Mouse (Mus musculus) hindbrain, embryonic 13.5 days (tissue): Measurements from ENCODE around the gene Ppp1r14c. TPM values are rescaled to one million over a fixed set of nuclear protein-coding genes. Genes with fewer than 3 reads are reported as not detected.

Experiments used
- ATAC-seq: fragments of 200-750 bp; cut with Nextera tagmentation; 2 replicates; pipeline ENCODE4 v1.8.0; 2017; ENCODE audit warnings: moderate TSS enrichment; ENCODE audit not compliant: low FRiP score
- H3K27ac ChIP-seq: fragments of 300-500 bp; sonication (generic); 2 replicates; pipeline ENCODE4 v1.5.1; 2015; ENCODE audit warnings: inconsistent platforms, mild to moderate bottlenecking, moderate library complexity
- H3K27me3 ChIP-seq: fragments of 300-500 bp; sonication (generic); 2 replicates; pipeline ENCODE4 v1.6.1; 2015; ENCODE audit warnings: mild to moderate bottlenecking, inconsistent platforms
- H3K36me3 ChIP-seq: fragments of 300-500 bp; sonication (generic); 2 replicates; pipeline ENCODE4 v1.6.1; 2015; ENCODE audit warnings: mild to moderate bottlenecking, inconsistent platforms
- H3K4me1 ChIP-seq: fragments of 300-500 bp; sonication (generic); replicated peaks from 2 replicates; pipeline ENCODE4 v1.6.1; 2015; ENCODE audit warnings: inconsistent platforms
- H3K4me2 ChIP-seq: fragments of 300-500 bp; sonication (generic); 2 replicates; pipeline ENCODE4 v1.6.1; 2015; ENCODE audit warnings: inconsistent platforms, mild to moderate bottlenecking, moderate library complexity
- H3K4me3 ChIP-seq: fragments of 300-500 bp; sonication (generic); 2 replicates; pipeline ENCODE4 v1.5.1; 2015; ENCODE audit warnings: mild to moderate bottlenecking, inconsistent platforms
- H3K9ac ChIP-seq: fragments of 300-500 bp; sonication (generic); 2 replicates; pipeline ENCODE4 v1.6.1; 2015; ENCODE audit warnings: mild to moderate bottlenecking, inconsistent platforms
- H3K9me3 ChIP-seq: fragments of 300-500 bp; sonication (generic); 2 replicates; pipeline ENCODE4 v1.6.1; 2016; ENCODE audit warnings: inconsistent platforms
- WGBS: fragments of 180-500 bp; shearing (Covaris S2); methylation state at CpG from one replicate; pipeline ENCODE4 v1.1.7; 2015; 5-methylcytosine and 5-hydroxymethylcytosine counted together
- polyA plus RNA-seq: library from polyadenylated mRNA; unstranded; fragments of >200 nt; fragmentation: Nextera tagmentation; extraction: Ambion mirVana; gene quantifications from 2 replicates; pipeline ENCODE4 v1.2.1, GENCODE M21; 2015

The Ppp1r14c gene
- polyA plus RNA-seq, 1 experiment from 2014 or later, result 43.3 TPM

DNA sequence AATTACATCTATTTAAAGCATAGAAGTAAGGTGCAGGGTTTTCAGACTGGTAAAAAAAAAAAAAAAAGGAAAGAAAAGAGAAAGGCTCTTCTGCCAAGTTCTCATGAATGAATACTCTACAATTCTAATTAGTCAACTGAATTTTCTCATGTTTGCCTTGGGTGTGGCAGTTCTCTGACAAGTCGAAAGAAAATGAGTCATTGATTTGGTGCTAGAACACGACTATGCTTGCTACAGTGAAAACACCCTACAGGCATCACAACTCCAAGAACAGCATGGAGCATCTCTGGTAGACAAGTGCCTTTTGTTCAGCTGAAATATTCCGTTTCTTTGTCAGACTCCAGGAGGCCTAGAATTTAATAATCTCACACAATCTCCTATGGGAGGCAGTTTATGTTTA is 17.3 kb downstream of the Ppp1r14c start:
- no peak overlapping the region for H3K4me3 ChIP-seq
- H3K27ac ChIP-seq, result no peak overlapping the region
- H3K4me1 ChIP-seq, result no peaks in the 10 kb centered on the region
- 66% methylated on average over 3 of the region's 3 CpGs for WGBS
- no peak for ATAC-seq
- no peak overlapping the region for H3K4me2 ChIP-seq
- no peaks in the 10 kb centered on the region for H3K27me3 ChIP-seq
- H3K36me3 ChIP-seq, result no peaks in the 10 kb centered on the region
- no peaks in the 10 kb centered on the region for H3K9me3 ChIP-seq
- no peak overlapping the region for H3K9ac ChIP-seq

DNA sequence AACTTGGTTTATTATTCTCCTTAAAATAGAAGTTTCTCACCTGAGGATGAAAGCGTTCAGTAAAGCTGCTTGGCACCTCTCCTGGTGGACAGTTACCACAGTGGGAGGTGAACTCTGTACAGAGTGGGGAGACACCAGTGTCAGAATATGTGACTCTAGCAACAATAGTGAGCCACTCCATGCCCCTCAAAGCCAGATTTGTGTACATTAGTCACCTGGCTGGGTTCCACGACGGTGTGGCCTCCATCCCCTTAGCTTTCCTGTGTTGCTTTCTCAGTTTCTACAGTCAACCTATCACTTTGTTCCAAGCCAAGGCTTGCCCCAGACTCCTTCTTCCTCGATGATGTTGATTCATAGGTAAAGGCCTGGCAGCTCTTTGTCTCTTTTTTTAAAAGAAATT is 26.4 kb downstream of the Ppp1r14c start:
- peaks cover 16% of the 10 kb centered on the region; the same call in 1 of the 2 replicates for H3K4me1 ChIP-seq
- no peak overlapping the region for H3K4me2 ChIP-seq
- 87% methylated on average over 4 of the region's 4 CpGs for WGBS
- ATAC-seq, result no peak
- no peak overlapping the region for H3K9ac ChIP-seq
- H3K9me3 ChIP-seq, result no peaks in the 10 kb centered on the region
- H3K4me3 ChIP-seq, result no peak overlapping the region
- no peaks in the 10 kb centered on the region for H3K27me3 ChIP-seq
- no peak overlapping the region for H3K27ac ChIP-seq
- no peaks in the 10 kb centered on the region for H3K36me3 ChIP-seq

DNA sequence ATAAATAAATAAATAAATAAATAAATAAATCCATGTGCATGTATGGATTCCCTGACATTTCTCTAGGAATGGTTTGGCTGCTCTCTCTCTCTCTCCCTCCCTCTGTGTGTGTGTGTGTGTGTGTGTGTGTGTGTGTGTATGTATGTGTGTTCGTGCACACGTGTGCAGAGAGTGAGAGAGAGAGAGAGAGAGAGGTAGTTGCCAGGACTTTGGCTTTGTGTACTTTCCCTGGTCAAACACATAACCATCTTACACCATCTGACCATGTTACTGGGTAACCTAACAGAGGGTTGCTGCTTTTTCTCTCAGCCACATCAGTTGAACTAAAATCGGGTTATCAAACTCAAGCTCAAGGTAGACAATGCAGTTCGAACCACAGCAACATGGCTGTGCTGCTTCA is 27.7 kb downstream of the Ppp1r14c start:
- WGBS, result 96% methylated on average over 2 of the region's 4 CpGs
- no peaks in the 10 kb centered on the region for H3K27me3 ChIP-seq
- H3K4me1 ChIP-seq, result peaks cover 16% of the 10 kb centered on the region; the same call in 1 of the 2 replicates
- H3K27ac ChIP-seq, result no peak overlapping the region
- ATAC-seq, result no peak
- H3K36me3 ChIP-seq, result no peaks in the 10 kb centered on the region
- no peak overlapping the region for H3K4me2 ChIP-seq
- H3K9me3 ChIP-seq, result no peaks in the 10 kb centered on the region
- no peak overlapping the region for H3K4me3 ChIP-seq
- H3K9ac ChIP-seq, result no peak overlapping the region

DNA sequence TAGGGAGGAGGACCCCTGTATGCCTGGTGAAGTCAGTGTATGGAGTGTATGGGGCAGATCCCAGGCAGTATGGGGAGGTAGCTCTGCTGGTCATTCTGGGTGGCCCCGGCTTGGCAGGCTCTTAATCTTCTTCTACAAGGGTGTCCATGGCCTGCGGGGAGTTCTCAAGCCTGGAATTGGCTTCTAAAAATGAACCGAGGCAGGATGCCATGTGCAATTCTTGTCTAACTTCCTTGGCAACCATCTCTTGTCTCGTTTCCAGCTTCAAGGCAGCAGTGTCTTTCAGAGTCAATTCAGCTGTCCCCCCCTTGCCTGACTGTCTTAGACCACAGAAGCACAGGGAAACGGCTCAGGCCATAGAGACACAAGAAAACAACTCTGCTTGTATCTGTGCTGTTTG is 28.3 kb downstream of the Ppp1r14c start:
- Histone ChIP-seq H3K9ac (no peak overlapping the region), H3K27me3 (no peaks in the 10 kb centered on the region), H3K36me3 (no peaks in the 10 kb centered on the region), H3K4me3 (no peak overlapping the region), H3K4me1 (peaks cover 16% of the 10 kb centered on the region; the same call in 1 of the 2 replicates), H3K9me3 (no peaks in the 10 kb centered on the region), H3K27ac (peak overlapping the region; percentile 6; the same call in 1 of the 2 replicates), H3K4me2 (no peak overlapping the region)
- WGBS, result 48% methylated on average over 5 of the region's 5 CpGs
- peak; percentile 70 for ATAC-seq

DNA sequence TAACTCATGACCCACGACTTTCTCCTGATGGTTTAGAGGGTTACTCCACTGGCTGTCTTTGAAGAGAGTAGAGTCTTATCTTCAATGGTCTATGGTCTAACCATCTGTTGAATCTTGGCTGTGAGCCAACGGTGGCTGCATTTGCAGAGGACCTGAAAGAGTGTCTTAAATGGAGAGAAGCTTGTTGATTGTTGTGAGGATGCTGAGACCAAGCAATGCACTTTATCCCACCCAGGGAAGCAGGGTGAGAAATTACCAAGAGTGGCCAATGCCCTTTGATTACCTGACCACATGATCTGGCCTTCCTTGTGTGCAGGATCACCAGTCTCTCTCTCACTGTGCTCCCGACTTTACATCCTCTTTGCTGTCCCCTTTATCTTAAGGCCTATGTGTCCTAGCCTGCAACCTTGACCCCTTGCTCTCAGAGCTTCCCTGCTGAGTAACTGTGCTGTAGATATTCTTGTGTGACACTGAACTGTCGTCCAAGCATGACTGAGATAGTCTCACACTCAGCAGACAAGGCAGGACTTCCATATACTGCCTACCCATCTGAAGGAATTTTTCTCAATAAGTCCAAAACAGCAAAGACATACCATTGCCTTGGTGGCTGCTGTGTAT is 28.9 kb downstream of the Ppp1r14c start:
- H3K27ac ChIP-seq, result peak overlapping the region; percentile 52; the same call in 1 of the 2 replicates
- no peaks in the 10 kb centered on the region for H3K36me3 ChIP-seq
- no peak overlapping the region for H3K9ac ChIP-seq
- peak; percentile 22; the same call in 1 of the 2 replicates for ATAC-seq
- whole genome bisulfite sequencing, result 73% methylated on average over 4 of the region's 4 CpGs
- H3K4me2 ChIP-seq, result no peak overlapping the region
- peaks cover 16% of the 10 kb centered on the region; the same call in 1 of the 2 replicates for H3K4me1 ChIP-seq
- no peaks in the 10 kb centered on the region for H3K27me3 ChIP-seq
- H3K9me3 ChIP-seq, result no peaks in the 10 kb centered on the region
- no peak overlapping the region for H3K4me3 ChIP-seq

DNA sequence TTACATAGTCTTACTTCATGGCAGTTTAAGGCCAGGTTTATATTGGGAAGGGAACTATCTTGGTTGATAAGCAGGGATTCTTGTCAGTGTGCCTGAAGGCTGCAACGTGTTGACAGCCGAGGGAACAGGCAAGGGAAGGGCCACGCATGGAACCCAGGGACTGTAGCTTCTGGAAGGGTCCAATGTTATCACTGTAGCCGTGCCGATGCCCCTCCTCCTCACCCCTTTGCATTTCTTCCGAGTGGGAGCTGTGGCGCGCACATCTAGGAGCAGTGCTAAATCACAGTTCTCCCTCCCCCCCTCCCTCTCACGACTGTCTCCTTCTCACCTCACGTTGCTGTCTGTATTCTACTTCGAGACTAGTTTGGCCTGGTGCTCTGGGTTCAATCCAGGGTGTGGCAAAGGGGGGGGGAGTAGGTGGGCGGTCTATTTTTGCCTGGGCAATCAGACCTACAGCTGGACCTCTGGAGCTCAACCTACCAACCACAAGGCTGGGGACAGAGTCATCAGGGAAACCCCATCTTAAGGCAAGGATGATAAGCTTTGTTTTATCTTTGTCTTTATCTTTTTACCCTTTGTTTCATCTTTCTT is 29.6 kb downstream of the Ppp1r14c start:
- Histone ChIP-seq H3K4me3 (no peak overlapping the region), H3K9me3 (no peaks in the 10 kb centered on the region), H3K27ac (no peak overlapping the region), H3K4me2 (no peak overlapping the region), H3K9ac (no peak overlapping the region), H3K27me3 (no peaks in the 10 kb centered on the region), H3K4me1 (peaks cover 16% of the 10 kb centered on the region; the same call in 1 of the 2 replicates), H3K36me3 (no peaks in the 10 kb centered on the region)
- ATAC-seq, result 0 out of 2 replicates have a peak, but pooled peaks have one; percentile 12
- WGBS, result 85% methylated on average over 12 of the region's 12 CpGs

DNA sequence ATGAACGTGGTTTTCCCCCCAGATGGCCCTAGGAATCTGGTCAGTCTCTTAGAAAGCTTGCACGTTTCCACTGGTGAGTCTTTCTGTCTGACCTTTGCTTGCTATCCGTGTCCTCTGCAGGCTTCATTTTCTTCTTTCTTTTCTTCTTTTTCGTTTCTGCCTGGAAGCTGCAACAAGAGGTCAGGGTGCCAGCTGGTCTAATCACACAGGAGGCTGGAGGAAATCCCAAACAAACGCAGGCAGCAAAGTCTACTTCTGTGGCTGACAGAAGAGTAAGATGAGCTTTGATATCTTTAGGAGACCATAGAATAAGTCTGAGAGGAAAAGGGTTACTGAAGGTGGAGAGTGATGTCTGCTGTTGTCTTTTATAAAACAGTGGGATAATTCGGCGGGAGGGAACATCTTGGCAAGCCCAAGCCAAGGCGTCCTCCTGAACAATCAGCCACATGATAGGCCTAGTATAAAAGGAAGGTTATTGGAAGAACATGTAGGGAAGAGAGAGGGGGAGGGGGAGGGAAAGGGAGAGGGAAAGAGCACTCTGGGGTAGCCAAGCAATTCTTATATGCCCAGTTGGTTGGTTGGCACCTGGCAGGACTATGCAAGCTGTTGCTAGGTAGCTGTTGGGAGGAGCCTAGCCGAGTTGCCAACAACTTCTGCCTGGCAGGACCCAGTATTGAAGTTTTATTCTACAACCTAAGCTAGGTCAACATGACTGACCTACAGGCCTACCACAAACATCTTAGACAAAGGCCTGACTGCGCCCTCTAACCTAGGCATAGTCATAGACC is 30.3 kb downstream of the Ppp1r14c start:
- WGBS, result 78% methylated on average over 10 of the region's 10 CpGs
- no peak overlapping the region for H3K27ac ChIP-seq
- ATAC-seq, result no peak

DNA sequence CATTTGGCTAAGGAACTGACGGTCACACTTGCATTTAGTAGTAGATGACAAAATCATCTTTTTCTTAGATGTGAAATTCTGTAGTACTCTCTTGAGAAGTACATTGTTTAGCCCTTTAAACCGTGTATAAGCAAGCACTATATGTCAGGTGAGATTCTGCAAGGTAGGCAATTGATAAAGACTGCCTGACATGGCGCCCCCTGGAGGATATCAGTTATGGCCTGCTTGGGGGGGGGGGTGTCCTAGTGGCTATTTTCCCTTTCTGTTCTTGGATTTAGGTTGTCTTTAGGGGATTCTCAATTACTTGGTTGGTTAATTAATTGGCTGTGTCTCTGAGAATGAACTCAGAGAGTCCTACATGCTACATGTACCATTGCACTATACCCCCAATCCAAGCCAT is 31.5 kb downstream of the Ppp1r14c start:
- Histone ChIP-seq H3K4me2 (no peak overlapping the region), H3K36me3 (no peaks in the 10 kb centered on the region), H3K9ac (no peak overlapping the region), H3K4me1 (peaks cover 16% of the 10 kb centered on the region; the same call in 1 of the 2 replicates), H3K9me3 (no peaks in the 10 kb centered on the region), H3K4me3 (no peak overlapping the region), H3K27ac (no peak overlapping the region), H3K27me3 (no peaks in the 10 kb centered on the region)
- ATAC-seq, result no peak
- WGBS, result 82% methylated on average over 3 of the region's 3 CpGs

More for the DNA sequence above, 30.3 kb downstream of the Ppp1r14c start:
- peaks cover 16% of the 10 kb centered on the region; the same call in 1 of the 2 replicates for H3K4me1 ChIP-seq
- H3K36me3 ChIP-seq, result no peaks in the 10 kb centered on the region
- H3K27me3 ChIP-seq, result no peaks in the 10 kb centered on the region
- no peak overlapping the region for H3K9ac ChIP-seq
- no peak overlapping the region for H3K4me3 ChIP-seq
- H3K9me3 ChIP-seq, result no peaks in the 10 kb centered on the region
- no peak overlapping the region for H3K4me2 ChIP-seq

DNA sequence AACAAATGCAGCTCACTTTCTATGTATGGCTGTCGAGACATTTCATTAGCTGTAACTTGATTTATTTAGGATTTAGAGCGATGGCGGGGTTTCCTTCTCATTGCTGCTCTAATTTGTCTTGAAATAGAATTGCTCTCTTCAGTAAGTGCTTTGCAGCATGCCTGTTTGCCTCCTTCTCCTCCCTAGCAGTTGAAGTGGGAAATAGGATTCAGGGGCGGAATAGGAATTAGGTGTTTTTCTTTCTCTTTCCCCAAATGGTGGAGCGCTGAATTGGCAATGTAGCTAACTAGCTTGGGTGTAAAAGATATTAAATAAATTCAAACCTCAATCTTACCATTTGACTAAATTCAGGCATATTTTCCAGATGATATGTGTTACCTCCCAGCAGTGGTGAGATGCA is 32.2 kb downstream of the Ppp1r14c start:
- Histone ChIP-seq H3K36me3 (no peaks in the 10 kb centered on the region), H3K9ac (no peak overlapping the region), H3K4me3 (no peak overlapping the region), H3K9me3 (no peaks in the 10 kb centered on the region), H3K4me2 (no peak overlapping the region), H3K27ac (peak overlapping the region; percentile 64), H3K4me1 (peaks cover 16% of the 10 kb centered on the region; the same call in 1 of the 2 replicates), H3K27me3 (no peaks in the 10 kb centered on the region)
- no peak for ATAC-seq
- 77% methylated on average over 5 of the region's 5 CpGs for WGBS

DNA sequence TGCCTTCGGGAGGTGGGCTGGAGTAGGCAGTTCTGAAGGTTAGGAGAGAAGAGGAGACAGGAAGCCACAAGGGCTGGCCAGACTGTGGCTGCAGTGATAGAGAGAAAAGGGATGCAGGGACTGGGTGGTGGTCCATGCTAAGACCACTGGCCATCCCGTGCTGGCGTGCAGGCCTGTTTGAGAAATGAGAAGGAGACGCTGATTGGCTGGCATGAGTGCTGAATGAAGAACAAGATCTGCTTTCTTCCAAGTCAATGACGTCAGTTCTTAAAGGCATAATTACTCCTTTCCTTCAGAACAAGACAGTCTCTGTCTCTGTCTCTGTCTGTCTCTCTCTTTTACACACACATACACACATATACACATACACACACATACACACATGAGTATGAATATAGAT is 36.4 kb downstream of the Ppp1r14c start:
- Histone ChIP-seq H3K4me1 (peaks cover 10% of the 10 kb centered on the region), H3K36me3 (no peaks in the 10 kb centered on the region), H3K9me3 (no peaks in the 10 kb centered on the region), H3K27me3 (no peaks in the 10 kb centered on the region), H3K4me2 (no peak overlapping the region), H3K9ac (no peak overlapping the region), H3K27ac (no peak overlapping the region), H3K4me3 (no peak overlapping the region)
- 73% methylated on average over 5 of the region's 5 CpGs for WGBS
- ATAC-seq, result no peak

DNA sequence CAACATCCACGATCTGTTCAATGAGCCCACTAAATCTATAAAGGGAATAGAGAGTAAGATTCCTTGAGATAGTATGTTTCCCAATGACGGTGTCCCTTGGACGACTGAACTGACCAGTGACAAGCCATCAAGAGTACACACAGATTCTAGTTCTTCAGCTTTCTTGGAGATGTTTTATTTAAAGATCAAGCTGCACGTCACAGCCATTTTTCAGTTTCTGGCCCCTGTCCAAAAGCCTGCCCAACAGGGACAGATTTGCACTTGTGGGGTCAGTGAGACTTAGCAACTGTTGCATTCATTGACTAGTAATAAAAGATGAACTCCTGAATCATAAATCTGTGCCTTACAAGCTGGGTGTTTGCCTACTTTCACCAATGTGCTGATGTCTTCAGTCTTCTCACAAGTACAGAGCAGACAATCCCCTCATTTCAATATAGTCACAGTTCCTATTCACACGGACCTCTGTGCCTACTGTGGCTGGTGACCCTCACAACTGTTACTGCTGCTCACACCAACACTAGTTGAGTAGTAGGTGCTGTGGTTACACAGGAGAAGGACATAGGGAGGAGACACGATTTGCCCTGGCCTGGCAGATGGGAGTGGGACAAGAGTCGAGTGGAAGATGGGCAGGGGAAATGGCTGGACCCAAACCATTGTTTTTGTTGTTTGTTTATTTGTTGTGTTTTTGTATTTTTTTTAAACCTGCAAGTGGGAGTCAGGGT is 37.7 kb downstream of the Ppp1r14c start:
- no peak for ATAC-seq
- Histone ChIP-seq H3K9me3 (no peaks in the 10 kb centered on the region), H3K9ac (no peak overlapping the region), H3K36me3 (no peaks in the 10 kb centered on the region), H3K4me2 (no peak overlapping the region), H3K27me3 (no peaks in the 10 kb centered on the region), H3K4me1 (peaks cover 18% of the 10 kb centered on the region), H3K4me3 (no peak overlapping the region), H3K27ac (no peak overlapping the region)
- WGBS, result 76% methylated on average over 7 of the region's 7 CpGs

DNA sequence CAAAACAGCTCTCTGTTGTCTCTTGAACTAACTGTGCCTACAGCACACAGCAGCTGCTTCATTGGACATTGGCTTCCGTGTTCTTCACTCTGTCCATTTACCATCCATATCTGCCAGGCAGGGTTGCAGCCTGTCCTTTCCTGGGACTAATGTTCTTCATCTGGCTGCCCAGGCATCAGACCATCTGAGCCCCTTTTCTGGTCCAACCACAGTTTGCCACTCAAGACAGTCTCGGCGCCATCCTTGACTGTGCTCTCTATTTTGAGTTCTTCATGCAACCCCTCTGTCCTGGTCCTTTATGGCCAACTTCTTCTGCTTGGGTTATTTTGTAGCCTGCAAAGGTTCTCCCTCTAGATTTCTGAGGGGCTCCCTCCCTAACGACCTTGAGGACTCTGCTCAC is 38.5 kb downstream of the Ppp1r14c start:
- Histone ChIP-seq H3K9ac (no peak overlapping the region), H3K27ac (no peak overlapping the region), H3K36me3 (no peaks in the 10 kb centered on the region), H3K27me3 (no peaks in the 10 kb centered on the region), H3K4me1 (peaks cover 24% of the 10 kb centered on the region), H3K9me3 (no peaks in the 10 kb centered on the region), H3K4me2 (no peak overlapping the region), H3K4me3 (no peak overlapping the region)
- no peak for ATAC-seq
- WGBS, result 91% methylated on average over 4 of the region's 4 CpGs
